Mouse (Mus musculus) adipose tissue, adult 10 weeks (tissue): ENCODE results near the gene Glt1d1. TPM values are rescaled to one million over a fixed set of nuclear protein-coding genes. Genes with fewer than 3 reads are reported as not detected.

Experiments used
- polyA plus RNA-seq: library from polyadenylated mRNA; stranded (reverse); fragments of 350-450 nt; fragmentation: Illumina TruSeq; extraction: RNeasy Lipid Tissue Mini Kit (QIAGEN cat#74804); gene quantifications from one replicate; pipeline ENCODE4 v1.2.3, GENCODE M21; 2014; ENCODE audit warnings: low read depth, low replicate concordance

The Glt1d1 gene
- 1.7 TPM for polyA plus RNA-seq

DNA sequence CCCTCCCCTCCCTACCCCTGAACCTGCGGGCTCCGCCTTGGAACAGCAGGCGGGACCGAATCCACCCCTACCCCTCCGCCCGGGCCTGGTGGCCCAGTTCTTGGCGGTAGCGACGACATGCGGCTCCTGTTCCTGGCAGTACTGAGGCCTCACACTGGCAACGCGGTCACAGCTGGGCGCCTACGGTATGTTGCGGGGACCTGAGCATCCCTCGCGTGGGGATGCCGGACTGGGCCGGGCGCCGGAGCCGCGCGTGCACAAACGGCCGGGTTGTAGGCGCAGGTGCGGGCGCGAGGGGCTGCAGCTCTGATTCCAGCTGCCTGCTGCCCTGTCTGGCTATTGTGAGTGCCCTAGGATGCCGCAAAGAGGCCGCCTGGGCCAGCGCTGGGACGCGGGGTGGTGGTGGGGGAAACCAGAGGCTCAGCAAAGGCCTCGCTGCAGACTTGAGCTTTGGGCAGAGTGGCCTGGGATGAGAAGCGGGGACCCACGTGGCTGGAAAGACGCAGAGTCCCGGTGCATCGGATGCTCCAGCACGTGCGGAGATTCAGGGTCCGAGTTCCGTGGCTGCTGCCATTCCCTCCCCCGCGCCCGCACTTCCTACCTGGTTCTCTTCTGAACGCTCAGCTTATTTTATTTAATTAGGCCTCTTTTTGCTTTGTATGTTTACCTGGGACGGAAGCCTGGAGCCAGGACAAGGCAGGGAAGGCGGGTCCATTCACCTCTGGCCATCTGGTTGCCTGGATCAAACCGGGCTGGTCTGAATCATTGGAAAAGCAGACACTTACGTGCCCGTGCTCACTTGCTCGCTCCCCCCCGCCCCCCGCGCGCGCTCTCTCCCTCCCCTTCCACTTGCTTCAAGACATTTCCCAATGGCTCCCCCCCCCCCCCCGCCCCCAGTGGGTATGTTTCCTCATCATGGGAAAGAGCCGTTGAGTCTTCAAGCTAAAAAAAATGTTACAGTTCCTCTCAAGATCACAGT is at the start of gene Glt1d1, which contains the start of gene Slc15a4:
Gene Glt1d1 (plus strand): TSS at position 96 of the 979 bp plus-strand sequence.
Gene Slc15a4 (minus strand): TSS at position 731 of the 979 bp plus-strand sequence.

Other genes starting within 250 kb of the Glt1d1 start
- 18.5 TPM for gene Slc15a4, start 635 bp downstream of the Glt1d1 start, polyA plus RNA-seq